Mouse (Mus musculus) neural tube, embryonic 13.5 days (tissue): ENCODE measurements around the gene Ankrd34a. TPM values are rescaled to one million over a fixed set of nuclear protein-coding genes. Genes with fewer than 3 reads are reported as not detected.

ENCODE experiments used
- ATAC-seq: fragments of 200-750 bp; cut with Nextera tagmentation; 2 replicates; pipeline ENCODE4 v1.8.0; 2017; ENCODE audit warnings: low read depth, mild to moderate bottlenecking, moderate TSS enrichment, moderate library complexity
- H3K27ac ChIP-seq: fragments of 300-500 bp; sonication (generic); replicated peaks from 2 replicates; pipeline ENCODE4 v1.5.1; 2015; ENCODE audit warnings: moderate library complexity, mild to moderate bottlenecking, inconsistent platforms
- H3K27me3 ChIP-seq: fragments of 300-500 bp; sonication (generic); 2 replicates; pipeline ENCODE4 v1.6.1; 2015; ENCODE audit warnings: mild to moderate bottlenecking, inconsistent platforms
- H3K36me3 ChIP-seq: fragments of 300-500 bp; sonication (generic); 2 replicates; pipeline ENCODE4 v1.6.1; 2015; ENCODE audit warnings: mild to moderate bottlenecking, inconsistent platforms
- H3K4me1 ChIP-seq: fragments of 300-500 bp; sonication (generic); replicated peaks from 2 replicates; pipeline ENCODE4 v1.6.1; 2015; ENCODE audit warnings: inconsistent platforms
- H3K4me2 ChIP-seq: fragments of 300-500 bp; sonication (generic); 2 replicates; pipeline ENCODE4 v1.6.1; 2015; ENCODE audit warnings: inconsistent platforms, mild to moderate bottlenecking, moderate library complexity
- H3K4me3 ChIP-seq: fragments of 300-500 bp; sonication (generic); 2 replicates; pipeline ENCODE4 v1.5.1; 2015; ENCODE audit warnings: mild to moderate bottlenecking, inconsistent platforms
- H3K9ac ChIP-seq: fragments of 300-500 bp; sonication (generic); 2 replicates; pipeline ENCODE4 v1.6.1; 2015; ENCODE audit warnings: moderate library complexity, mild to moderate bottlenecking, inconsistent platforms
- H3K9me3 ChIP-seq: fragments of 300-500 bp; sonication (generic); 2 replicates; pipeline ENCODE4 v1.6.1; 2016; ENCODE audit warnings: inconsistent platforms
- WGBS: fragments of 180-500 bp; shearing (Covaris S2); methylation state at CpG from one replicate; pipeline ENCODE4 v1.1.7; 2015; 5-methylcytosine and 5-hydroxymethylcytosine counted together
- polyA plus RNA-seq: library from polyadenylated mRNA; unstranded; fragments of >200 nt; fragmentation: Nextera tagmentation; extraction: Ambion mirVana; gene quantifications from 2 replicates; pipeline ENCODE4 v1.2.1, GENCODE M21; 2015

Gene Ankrd34a
- polyA plus RNA-seq, 1 experiment from 2014 or later = 11.0 TPM

- H3K27me3 ChIP-seq = peaks cover 10% of the 10 kb centered on the region
- H3K9ac ChIP-seq = peak overlapping the region; percentile 76
- H3K4me3 ChIP-seq = peak overlapping the region; percentile 59
- ATAC-seq = no peak
- H3K4me2 ChIP-seq = peak overlapping the region; percentile 76
- H3K4me1 ChIP-seq = peaks cover 41% of the 10 kb centered on the region
- no peaks in the 10 kb centered on the region for H3K9me3 ChIP-seq
- WGBS = under 1% methylated on average over 10 of the region's 10 CpGs
- H3K27ac ChIP-seq = peak overlapping the region; percentile 84
- H3K36me3 ChIP-seq = no peaks in the 10 kb centered on the region
These were observed 3.1 kb upstream of the Ankrd34a start for GRCm38 (mm10) chr3:96593374-96593773.

DNA sequence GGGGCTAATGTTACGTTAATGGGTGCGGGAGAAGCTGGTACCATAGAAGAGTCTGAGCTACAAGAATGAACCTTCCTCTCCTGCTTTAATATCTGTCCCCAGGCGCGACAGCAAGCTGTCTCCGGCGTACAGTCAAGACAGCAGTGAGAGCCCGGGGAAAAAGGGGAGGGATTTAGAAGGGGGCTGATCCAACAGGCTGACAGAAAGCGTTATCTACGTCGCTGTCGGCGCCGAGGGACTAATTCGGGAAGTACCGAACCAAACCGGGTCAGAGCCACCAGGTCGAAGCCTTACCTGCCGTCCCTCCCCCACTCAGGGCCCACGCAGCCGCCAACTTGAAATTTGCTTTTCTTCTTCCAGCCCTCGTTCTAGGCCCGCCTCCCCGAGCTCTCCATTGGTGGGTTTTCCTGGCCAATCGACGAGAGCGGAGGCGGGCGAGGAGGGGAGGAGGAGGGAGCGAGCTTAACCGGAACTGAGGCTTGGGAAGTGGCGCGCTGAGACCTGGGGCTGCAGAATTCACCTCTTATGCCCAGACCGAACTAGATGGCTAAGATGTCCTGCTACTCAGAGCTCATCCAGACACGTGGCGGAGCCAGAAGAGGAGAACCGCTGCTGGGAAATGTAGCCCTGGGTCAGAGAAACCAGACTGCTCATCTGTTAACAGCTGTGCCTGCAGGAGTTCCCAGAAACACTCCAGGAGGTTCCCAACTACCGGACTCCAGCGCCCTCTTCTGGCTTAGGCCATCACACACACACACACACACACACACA is 2.5 kb upstream of the Ankrd34a start, which contains the start of gene Polr3gl:
Gene Polr3gl (minus strand): TSS at position 392 of the 771 bp plus-strand sequence.
- Histone ChIP-seq H3K4me1 (peaks cover 47% of the 10 kb centered on the region), H3K4me3 (peak within 1 kb of the TSS; percentile 59), H3K27ac (peak within 1 kb of the TSS; percentile 84), H3K9me3 (no peaks in the 10 kb centered on the region), H3K4me2 (peak within 1 kb of the TSS; percentile 76), H3K9ac (peak within 1 kb of the TSS; percentile 76), H3K36me3 (no peaks in the 10 kb centered on the region), H3K27me3 (peaks cover 10% of the 10 kb centered on the region)
- under 1% methylated on average over 35 of the region's 38 CpGs for WGBS
- ATAC-seq = peak; percentile 83

DNA sequence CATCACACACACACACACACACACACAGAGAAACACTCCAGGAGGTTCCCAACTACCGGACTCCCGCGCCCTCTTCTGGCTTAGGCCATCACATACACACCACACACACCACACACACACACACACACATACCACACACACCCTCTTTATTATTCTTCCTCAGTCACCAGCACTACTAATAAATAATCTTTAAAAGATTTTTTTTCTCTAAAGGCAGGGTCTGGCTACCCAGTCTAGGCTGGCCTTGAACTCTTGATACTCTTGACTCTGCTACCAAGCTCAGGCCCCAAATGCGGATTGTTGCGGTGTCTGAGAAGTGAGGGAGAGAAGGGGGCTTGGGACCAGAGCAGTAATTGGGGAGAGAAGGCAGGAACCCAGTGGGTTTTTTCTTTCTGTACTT is 1.6 kb upstream of the Ankrd34a start:
- Histone ChIP-seq H3K36me3 (no peaks in the 10 kb centered on the region), H3K9ac (no peak overlapping the region), H3K27ac (no peak overlapping the region), H3K4me1 (peaks cover 56% of the 10 kb centered on the region), H3K4me3 (no peak overlapping the region), H3K27me3 (peaks cover 13% of the 10 kb centered on the region), H3K9me3 (no peaks in the 10 kb centered on the region), H3K4me2 (no peak overlapping the region)
- 74% methylated on average over 5 of the region's 5 CpGs for WGBS
- ATAC-seq = no peak

DNA sequence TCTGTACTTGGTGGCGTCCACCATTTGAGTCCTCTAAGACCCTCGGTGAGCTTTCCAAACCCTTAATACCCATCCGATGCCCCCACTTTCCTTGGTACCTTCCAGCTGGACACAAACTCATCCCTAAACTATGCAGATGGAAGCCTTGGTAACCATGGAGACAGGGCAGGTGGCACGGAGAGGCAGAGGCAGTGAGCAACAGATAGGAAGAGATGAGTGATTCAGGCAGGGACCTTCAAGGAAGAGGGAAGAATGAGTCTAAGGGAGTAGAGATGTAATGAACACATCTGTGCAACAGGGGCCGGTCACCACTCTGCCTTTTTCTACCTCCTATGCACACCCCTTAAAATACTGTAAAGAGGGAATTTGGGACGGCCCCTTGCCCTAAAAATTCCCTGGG is 775 bp upstream of the Ankrd34a start:
- peak overlapping the region; percentile 76; the same call in 1 of the 2 replicates for H3K27ac ChIP-seq
- no peaks in the 10 kb centered on the region for H3K36me3 ChIP-seq
- H3K9me3 ChIP-seq = no peaks in the 10 kb centered on the region
- peak overlapping the region; percentile 84 for H3K9ac ChIP-seq
- H3K4me3 ChIP-seq = peak overlapping the region; percentile 54
- H3K27me3 ChIP-seq = peaks cover 13% of the 10 kb centered on the region
- WGBS = 19% methylated on average over 6 of the region's 6 CpGs
- H3K4me1 ChIP-seq = peaks cover 64% of the 10 kb centered on the region
- ATAC-seq = no peak
- peak overlapping the region; percentile 99 for H3K4me2 ChIP-seq

DNA sequence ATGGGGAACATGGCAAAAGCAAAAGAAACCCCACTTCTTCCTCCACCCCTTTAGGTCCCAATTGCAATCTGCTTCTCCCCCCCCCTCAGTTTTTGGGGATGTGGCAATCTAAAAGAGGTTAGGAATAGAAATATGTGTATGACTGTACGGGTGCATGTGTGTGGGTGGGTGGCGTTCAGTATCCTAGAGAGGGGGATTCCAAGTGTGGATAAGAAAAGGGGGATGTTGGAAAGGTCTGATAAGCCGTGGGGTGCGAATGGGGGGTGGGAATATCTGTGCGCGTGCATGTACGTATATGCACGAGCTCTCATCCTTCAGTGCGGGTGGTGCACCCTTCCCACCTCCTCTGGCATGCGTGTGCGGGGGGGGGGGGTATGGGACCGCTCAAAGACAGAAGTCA is 419 bp downstream of the Ankrd34a start:
- Histone ChIP-seq H3K4me3 (peak overlapping the region; percentile 54), H3K9ac (peak overlapping the region; percentile 84), H3K36me3 (no peaks in the 10 kb centered on the region), H3K27ac (peak overlapping the region; percentile 76), H3K4me2 (peak overlapping the region; percentile 99), H3K9me3 (no peaks in the 10 kb centered on the region), H3K4me1 (peaks cover 66% of the 10 kb centered on the region), H3K27me3 (peaks cover 13% of the 10 kb centered on the region)
- WGBS = 6% methylated on average over 9 of the region's 12 CpGs
- ATAC-seq = no peak

- Histone ChIP-seq H3K27ac (peak overlapping the region; percentile 76), H3K4me3 (peak overlapping the region; percentile 54), H3K9me3 (no peaks in the 10 kb centered on the region), H3K9ac (peak overlapping the region; percentile 84), H3K27me3 (peaks cover 13% of the 10 kb centered on the region), H3K4me1 (peaks cover 72% of the 10 kb centered on the region), H3K36me3 (no peaks in the 10 kb centered on the region), H3K4me2 (peak overlapping the region; percentile 99)
- ATAC-seq = no peak; the same call in 1 of the 2 replicates
- WGBS = under 1% methylated on average over 40 of the region's 40 CpGs
These were observed 1.0 kb downstream of the Ankrd34a start for GRCm38 (mm10) chr3:96597435-96597891.

GRCm38 (mm10) chr3:96598156-96599068 is 2.0 kb downstream of the Ankrd34a start:
- H3K27me3 ChIP-seq = peaks cover 13% of the 10 kb centered on the region
- H3K4me3 ChIP-seq = peak overlapping the region; percentile 54
- H3K27ac ChIP-seq = peak overlapping the region; percentile 76
- peak overlapping the region; percentile 84 for H3K9ac ChIP-seq
- WGBS = 2% methylated on average over 54 of the region's 54 CpGs
- no peak for ATAC-seq
- no peaks in the 10 kb centered on the region for H3K9me3 ChIP-seq
- H3K36me3 ChIP-seq = no peaks in the 10 kb centered on the region
- H3K4me1 ChIP-seq = peaks cover 72% of the 10 kb centered on the region
- H3K4me2 ChIP-seq = peak overlapping the region; percentile 99

- H3K36me3 ChIP-seq = peaks cover 3% of the 10 kb centered on the region; the same call in 1 of the 2 replicates
- H3K27ac ChIP-seq = no peak overlapping the region
- peak overlapping the region; percentile 84; the same call in 1 of the 2 replicates for H3K9ac ChIP-seq
- H3K27me3 ChIP-seq = peaks cover 13% of the 10 kb centered on the region
- no peaks in the 10 kb centered on the region for H3K9me3 ChIP-seq
- H3K4me3 ChIP-seq = peak overlapping the region; percentile 54
- WGBS = 41% methylated on average over 8 of the region's 8 CpGs
- peak overlapping the region; percentile 99 for H3K4me2 ChIP-seq
- ATAC-seq = no peak
- H3K4me1 ChIP-seq = peaks cover 77% of the 10 kb centered on the region
These were observed 2.6 kb downstream of the Ankrd34a start for GRCm38 (mm10) chr3:96599069-96599393.

DNA sequence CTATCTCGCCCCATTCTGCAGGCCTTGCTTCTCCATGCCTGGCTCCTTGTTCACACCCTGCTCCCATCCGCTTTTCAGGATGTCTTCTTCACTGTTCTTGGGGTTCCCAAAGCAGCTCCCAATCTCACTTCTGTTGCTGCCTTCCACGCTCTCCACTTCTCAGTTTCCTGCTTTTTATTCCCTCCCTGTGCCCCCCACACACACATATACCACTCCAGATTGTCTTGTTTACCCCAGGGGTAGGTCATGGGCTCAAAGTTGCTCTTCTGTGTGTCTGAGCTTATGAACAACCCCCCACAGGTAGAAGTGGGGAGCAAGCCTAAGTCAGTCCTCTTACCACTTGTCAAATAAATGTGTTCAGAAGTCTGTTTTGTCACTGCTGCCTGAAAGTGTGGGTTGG is 3.0 kb downstream of the Ankrd34a start:
- peaks cover 81% of the 10 kb centered on the region for H3K4me1 ChIP-seq
- no peak for ATAC-seq
- 75% methylated on average over 3 of the region's 3 CpGs for WGBS
- no peaks in the 10 kb centered on the region for H3K9me3 ChIP-seq
- H3K36me3 ChIP-seq = peaks cover 3% of the 10 kb centered on the region; the same call in 1 of the 2 replicates
- H3K4me3 ChIP-seq = peak overlapping the region; percentile 54; the same call in 1 of the 2 replicates
- 0 out of 2 replicates have a peak overlapping the region, but pooled peaks have one; percentile 84 for H3K9ac ChIP-seq
- peak overlapping the region; percentile 99 for H3K4me2 ChIP-seq
- H3K27me3 ChIP-seq = peaks cover 13% of the 10 kb centered on the region
- no peak overlapping the region for H3K27ac ChIP-seq

GRCm38 (mm10) chr3:96600639-96601250 is 4.3 kb downstream of the Ankrd34a start, which contains the start of gene Lix1l:
Gene Lix1l, plus strand, starts transcription at chr3:96601149.
- H3K9me3 ChIP-seq = no peaks in the 10 kb centered on the region
- WGBS = under 1% methylated on average over 22 of the region's 27 CpGs
- H3K27me3 ChIP-seq = 0 out of 2 replicates have a peak, but pooled peaks cover 4% of the 10 kb centered on the region
- H3K36me3 ChIP-seq = peaks cover 6% of the 10 kb centered on the region
- H3K4me2 ChIP-seq = peak within 1 kb of the TSS; percentile 82
- peaks cover 90% of the 10 kb centered on the region for H3K4me1 ChIP-seq
- peak; percentile 91 for ATAC-seq
- peak within 1 kb of the TSS; percentile 84 for H3K4me3 ChIP-seq
- peak within 1 kb of the TSS; percentile 97 for H3K27ac ChIP-seq
- H3K9ac ChIP-seq = peak within 1 kb of the TSS; percentile 98

DNA sequence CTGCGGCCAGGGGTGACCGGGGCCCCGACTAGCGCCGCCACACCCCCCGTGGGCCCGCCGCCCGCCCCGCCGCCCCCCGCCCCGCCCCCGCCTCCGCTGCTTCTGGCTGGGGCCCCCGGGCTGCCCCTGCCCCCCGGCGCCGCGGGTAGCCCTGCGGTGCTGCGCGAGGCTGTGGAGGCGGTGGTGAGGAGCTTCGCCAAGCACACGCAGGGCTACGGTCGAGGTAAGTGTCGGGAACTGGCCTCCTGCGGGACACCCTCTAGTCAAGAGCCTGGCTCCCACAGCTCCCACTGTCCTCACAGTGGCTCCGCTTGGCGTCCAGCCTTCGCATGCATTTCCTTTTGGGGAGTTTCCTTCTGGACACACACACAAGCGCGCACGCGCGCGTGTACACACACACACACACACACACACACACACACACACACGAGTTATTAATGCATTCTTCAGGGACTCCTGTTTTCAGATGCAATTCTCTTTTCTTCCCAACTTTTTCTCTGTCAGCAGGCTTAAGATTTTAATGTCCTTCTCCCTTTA is 4.9 kb downstream of the Ankrd34a start:
- 1% methylated on average over 19 of the region's 40 CpGs for WGBS

More for the DNA sequence above, 4.9 kb downstream of the Ankrd34a start:
- peak; percentile 65 for ATAC-seq
- H3K36me3 ChIP-seq = peaks cover 6% of the 10 kb centered on the region
- H3K9me3 ChIP-seq = no peaks in the 10 kb centered on the region
- peak overlapping the region; percentile 97 for H3K27ac ChIP-seq
- H3K9ac ChIP-seq = peak overlapping the region; percentile 98
- peaks cover 84% of the 10 kb centered on the region for H3K4me1 ChIP-seq
- H3K4me2 ChIP-seq = peak overlapping the region; percentile 82
- peak overlapping the region; percentile 84 for H3K4me3 ChIP-seq
- H3K27me3 ChIP-seq = 0 out of 2 replicates have a peak, but pooled peaks cover 3% of the 10 kb centered on the region
